In genomic region chr8:70152537-70153257, GRCm38 (mm10) we compare ENCODE assay signal across 8 mouse cellular contexts. TPM values are rescaled to one million over a fixed set of nuclear protein-coding genes. Genes with fewer than 3 reads are reported as not detected.
A peak's percentile ranks its signal among the peaks of the same experiment; 100 is the strongest.
DNase-seq lines count a peak whose midpoint lies in the region; ATAC-seq and TF ChIP-seq lines count a peak whose summit lies in the region.

No protein-coding gene starts in this region.

- H3K27ac ChIP-seq in brown adipose tissue, adult 24 weeks (replicated peaks; ENCODE audit: low read depth, low read length), result no peak overlapping the region
- H3K27ac ChIP-seq in hindbrain, embryonic 14.5 days, result no peak overlapping the region
- no peak overlapping the region for H3K27ac ChIP-seq in limb, embryonic 12.5 days
- no peak overlapping the region for H3K27ac ChIP-seq in midbrain, embryonic 12.5 days (replicated peaks)
- H3K27ac ChIP-seq in spleen, adult 2 months (ENCODE audit: insufficient read depth, low read length), result no peak overlapping the region

- H3K4me2 ChIP-seq in hindbrain, embryonic 14.5 days (replicated peaks), result peak overlapping the region; percentile 17; the same call in 1 of the 2 replicates
- H3K4me2 ChIP-seq in limb, embryonic 12.5 days, result peak overlapping the region; percentile 50
- H3K4me2 ChIP-seq in midbrain, embryonic 12.5 days (replicated peaks), result peak overlapping the region; percentile 43

- no peaks in the 10 kb centered on the region for H3K4me1 ChIP-seq in brown adipose tissue, adult 24 weeks (ENCODE audit: control insufficient read depth, insufficient read depth, insufficient read length, low read length)
- no peaks in the 10 kb centered on the region for H3K4me1 ChIP-seq in hindbrain, embryonic 14.5 days (replicated peaks; ENCODE audit: control insufficient read depth, insufficient read depth, low read length)
- peaks cover 13% of the 10 kb centered on the region for H3K4me1 ChIP-seq in limb, embryonic 12.5 days (replicated peaks)
- peaks cover 13% of the 10 kb centered on the region for H3K4me1 ChIP-seq in midbrain, embryonic 12.5 days
- H3K4me1 ChIP-seq in spleen, adult 2 months (ENCODE audit: control insufficient read depth, insufficient read depth, insufficient read length), result peaks cover 10% of the 10 kb centered on the region; the same call in 1 of the 2 replicates

- no peak for TF ChIP-seq CTCF in spleen, adult 2 months (IDR thresholded peaks at IDR 0.05; ENCODE audit: extremely low read depth, insufficient read depth, insufficient read length, insufficient replicate concordance)

- no peaks in the 10 kb centered on the region for H3K27me3 ChIP-seq in hindbrain, embryonic 14.5 days (ENCODE audit: control insufficient read depth, insufficient read depth, low read length)
- H3K27me3 ChIP-seq in limb, embryonic 12.5 days, result peaks cover 19% of the 10 kb centered on the region
- H3K27me3 ChIP-seq in midbrain, embryonic 12.5 days, result peaks cover 22% of the 10 kb centered on the region
- H3K27me3 ChIP-seq in spleen, adult 2 months (ENCODE audit: control insufficient read depth, insufficient read depth, low read length), result no peaks in the 10 kb centered on the region

- 0 out of 2 replicates have a peak overlapping the region, but pooled peaks have one; percentile 14 for H3K4me3 ChIP-seq in brown adipose tissue, adult 24 weeks (ENCODE audit: insufficient read depth, low read depth, low read length)
- no peak overlapping the region for H3K4me3 ChIP-seq in hindbrain, embryonic 14.5 days (replicated peaks; ENCODE audit: low read length)
- peak overlapping the region; percentile 22 for H3K4me3 ChIP-seq in limb, embryonic 12.5 days (replicated peaks)
- H3K4me3 ChIP-seq in midbrain, embryonic 12.5 days, result 0 out of 2 replicates have a peak overlapping the region, but pooled peaks have one; percentile 12
- peak overlapping the region; percentile 29; the same call in 1 of the 2 replicates for H3K4me3 ChIP-seq in spleen, adult 2 months (ENCODE audit: extremely low read depth, insufficient read depth, insufficient read length)

- WGBS in hindbrain, embryonic 14.5 days, result 13% methylated on average over 22 of the region's 22 CpGs
- 14% methylated on average over 22 of the region's 22 CpGs for WGBS in limb, embryonic 12.5 days
- 10% methylated on average over 18 of the region's 22 CpGs for WGBS in midbrain, embryonic 12.5 days
- 22% methylated on average over 21 of the region's 22 CpGs for WGBS in spleen, adult 2 months

- peak; percentile 63 to 74 for DNase-seq in cerebellum, postnatal 14 days
- DNase-seq in gastrocnemius, adult 18-20 months (ENCODE audit: low spot score), result peak; percentile 51
- peak; percentile 69 for DNase-seq in hindbrain, embryonic 14.5 days (ENCODE audit: low spot score)
- peak in 1 of 2 experiments; percentile 77 for DNase-seq in spleen, adult 2 months (ENCODE audit: low read depth in 1 of 2, low spot score in 2 of 2)

- TF ChIP-seq POLR2A in spleen, adult 2 months (IDR thresholded peaks at IDR 0.05; ENCODE audit: low read depth, low read length), result no peak

- peaks cover under 1% of the 10 kb centered on the region; the same call in 1 of the 2 replicates for H3K36me3 ChIP-seq in hindbrain, embryonic 14.5 days (replicated peaks; ENCODE audit: control insufficient read depth, insufficient read depth)
- no peaks in the 10 kb centered on the region for H3K36me3 ChIP-seq in limb, embryonic 12.5 days
- no peaks in the 10 kb centered on the region for H3K36me3 ChIP-seq in midbrain, embryonic 12.5 days
- H3K36me3 ChIP-seq in spleen, adult 2 months (ENCODE audit: control insufficient read depth, insufficient read depth, low read length), result no peaks in the 10 kb centered on the region

- no peaks in the 10 kb centered on the region for H3K9me3 ChIP-seq in hindbrain, embryonic 14.5 days (ENCODE audit: control insufficient read depth, low read length)
- H3K9me3 ChIP-seq in limb, embryonic 12.5 days, result no peaks in the 10 kb centered on the region
- H3K9me3 ChIP-seq in midbrain, embryonic 12.5 days, result no peaks in the 10 kb centered on the region

- H3K9ac ChIP-seq in hindbrain, embryonic 14.5 days, result no peak overlapping the region
- no peak overlapping the region for H3K9ac ChIP-seq in limb, embryonic 12.5 days (replicated peaks)
- no peak overlapping the region; the same call in 1 of the 2 replicates for H3K9ac ChIP-seq in midbrain, embryonic 12.5 days (replicated peaks)

- no peak for ATAC-seq in cerebellum, adult (ENCODE audit: insufficient number of reproducible peaks, low FRiP score, low TSS enrichment)
- peak; percentile 90 for ATAC-seq in hindbrain, embryonic 14.5 days (ENCODE audit: low FRiP score)
- peak; percentile 90 for ATAC-seq in limb, embryonic 12.5 days (ENCODE audit: insufficient number of reproducible peaks, insufficient read depth, low FRiP score, low TSS enrichment, low read depth)
- ATAC-seq in midbrain, embryonic 12.5 days (ENCODE audit: low FRiP score, low read depth), result peak; percentile 93

RNA-seq across cellular contexts. Expression of gene Mef2b, which starts 13.2 kb away (rescaled TPM):
- not detected in 2 replicates for polyA plus RNA-seq in brown adipose tissue, adult 24 weeks (2012; ENCODE audit: insufficient read depth, insufficient read length, missing spikeins)
- under 1 TPM; 0.23 to 0.28 TPM for total RNA-seq in gastrocnemius, adult 18-20 months (2021)
- polyA plus RNA-seq in hindbrain, embryonic 14.5 days (2014; fragmentation: Nextera tagmentation; extraction: Ambion mirVana), result 0.73 and 0.83 TPM in 2 replicates
- polyA plus RNA-seq in limb, embryonic 12.5 days (2016; fragmentation: Nextera tagmentation; extraction: Ambion mirVana), result 0.49 and 1.1 TPM in 2 replicates
- polyA plus RNA-seq in midbrain, embryonic 12.5 days (2016; fragmentation: Nextera tagmentation; extraction: Ambion mirVana), result 0.19 and 0.46 TPM in 2 replicates
- polyA plus RNA-seq in spleen, adult 2 months (2012; rRNA removed), result 2.3 and 4.3 TPM in 2 replicates

RNA-seq across cellular contexts. Expression of gene Borcs8, which starts 13.4 kb away (rescaled TPM):
- 63.7 and 77.1 TPM in 2 replicates for polyA plus RNA-seq in brown adipose tissue, adult 24 weeks (2012; ENCODE audit: insufficient read depth, insufficient read length, missing spikeins)
- total RNA-seq in gastrocnemius, adult 18-20 months (2021), result 10 to 100 TPM; 13.4 to 15.0 TPM
- 62.1 and 62.7 TPM in 2 replicates for polyA plus RNA-seq in hindbrain, embryonic 14.5 days (2014; fragmentation: Nextera tagmentation; extraction: Ambion mirVana)
- polyA plus RNA-seq in limb, embryonic 12.5 days (2016; fragmentation: Nextera tagmentation; extraction: Ambion mirVana), result 44.7 and 47.6 TPM in 2 replicates
- 37.1 and 41.9 TPM in 2 replicates for polyA plus RNA-seq in midbrain, embryonic 12.5 days (2016; fragmentation: Nextera tagmentation; extraction: Ambion mirVana)
- polyA plus RNA-seq in spleen, adult 2 months (2012; rRNA removed), result 55.8 and 73.6 TPM in 2 replicates

RNA-seq across cellular contexts. Expression of gene Rfxank, which starts 13.7 kb away (rescaled TPM):
- polyA plus RNA-seq in brown adipose tissue, adult 24 weeks (2012; ENCODE audit: insufficient read depth, insufficient read length, missing spikeins), result 18.6 and 21.4 TPM in 2 replicates
- total RNA-seq in gastrocnemius, adult 18-20 months (2021), result 1 to 10 TPM; 7.4 to 9.1 TPM
- polyA plus RNA-seq in hindbrain, embryonic 14.5 days (2014; fragmentation: Nextera tagmentation; extraction: Ambion mirVana), result 7.2 and 8.2 TPM in 2 replicates
- polyA plus RNA-seq in limb, embryonic 12.5 days (2016; fragmentation: Nextera tagmentation; extraction: Ambion mirVana), result 26.6 and 28.4 TPM in 2 replicates
- 16.3 and 17.8 TPM in 2 replicates for polyA plus RNA-seq in midbrain, embryonic 12.5 days (2016; fragmentation: Nextera tagmentation; extraction: Ambion mirVana)
- 22.5 and 24.6 TPM in 2 replicates for polyA plus RNA-seq in spleen, adult 2 months (2012; rRNA removed)

RNA-seq across cellular contexts. Expression of gene Tmem161a, which starts 19.5 kb away (rescaled TPM):
- polyA plus RNA-seq in brown adipose tissue, adult 24 weeks (2012; ENCODE audit: insufficient read depth, insufficient read length, missing spikeins), result 20.3 and 22.0 TPM in 2 replicates
- 10 to 100 TPM; 75.2 to 88.4 TPM for total RNA-seq in gastrocnemius, adult 18-20 months (2021)
- 37.4 and 39.9 TPM in 2 replicates for polyA plus RNA-seq in hindbrain, embryonic 14.5 days (2014; fragmentation: Nextera tagmentation; extraction: Ambion mirVana)
- 67.5 and 69.9 TPM in 2 replicates for polyA plus RNA-seq in limb, embryonic 12.5 days (2016; fragmentation: Nextera tagmentation; extraction: Ambion mirVana)
- polyA plus RNA-seq in midbrain, embryonic 12.5 days (2016; fragmentation: Nextera tagmentation; extraction: Ambion mirVana), result 47.6 and 49.0 TPM in 2 replicates
- 59.9 and 76.8 TPM in 2 replicates for polyA plus RNA-seq in spleen, adult 2 months (2012; rRNA removed)

RNA-seq across cellular contexts. Expression of gene Nr2c2ap, which starts 21.6 kb away (rescaled TPM):
- 8.6 and 12.9 TPM in 2 replicates for polyA plus RNA-seq in brown adipose tissue, adult 24 weeks (2012; ENCODE audit: insufficient read depth, insufficient read length, missing spikeins)
- total RNA-seq in gastrocnemius, adult 18-20 months (2021), result 1 to 10 TPM; 4.5 to 4.9 TPM
- 29.1 and 29.5 TPM in 2 replicates for polyA plus RNA-seq in hindbrain, embryonic 14.5 days (2014; fragmentation: Nextera tagmentation; extraction: Ambion mirVana)
- 21.4 and 22.7 TPM in 2 replicates for polyA plus RNA-seq in limb, embryonic 12.5 days (2016; fragmentation: Nextera tagmentation; extraction: Ambion mirVana)
- 23.3 and 23.8 TPM in 2 replicates for polyA plus RNA-seq in midbrain, embryonic 12.5 days (2016; fragmentation: Nextera tagmentation; extraction: Ambion mirVana)
- 14.0 and 16.4 TPM in 2 replicates for polyA plus RNA-seq in spleen, adult 2 months (2012; rRNA removed)
